Mouse (Mus musculus) ovary, postnatal 10 days (tissue): ENCODE data around the gene Rgs12.

Source experiments
- DNase-seq: peaks from one replicate; pipeline ENCODE4 v3.0.0; 2022; ENCODE audit warnings: low spot score

Rgs12 gene

DNA sequence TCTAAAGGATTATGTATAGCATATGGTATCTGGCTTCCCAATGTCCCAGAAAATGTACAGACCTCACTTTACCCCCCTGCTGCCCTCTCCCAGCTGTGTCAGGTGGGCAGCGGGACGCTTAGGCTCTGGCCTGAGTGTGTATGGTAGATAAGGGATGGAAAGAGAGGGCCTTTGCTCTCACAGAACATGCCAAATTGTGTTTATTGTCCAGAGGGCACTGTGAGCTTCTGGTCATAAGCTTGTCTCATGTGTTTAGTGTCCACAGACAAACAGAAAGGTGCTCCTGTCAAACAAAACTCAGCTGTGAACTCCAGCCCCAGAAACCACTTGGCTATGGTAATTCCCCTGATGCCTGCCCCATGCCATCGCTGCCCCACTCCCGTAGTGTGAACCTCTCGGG, 80.5 kb downstream of the Rgs12 start:
- no peak for DNase-seq

DNA sequence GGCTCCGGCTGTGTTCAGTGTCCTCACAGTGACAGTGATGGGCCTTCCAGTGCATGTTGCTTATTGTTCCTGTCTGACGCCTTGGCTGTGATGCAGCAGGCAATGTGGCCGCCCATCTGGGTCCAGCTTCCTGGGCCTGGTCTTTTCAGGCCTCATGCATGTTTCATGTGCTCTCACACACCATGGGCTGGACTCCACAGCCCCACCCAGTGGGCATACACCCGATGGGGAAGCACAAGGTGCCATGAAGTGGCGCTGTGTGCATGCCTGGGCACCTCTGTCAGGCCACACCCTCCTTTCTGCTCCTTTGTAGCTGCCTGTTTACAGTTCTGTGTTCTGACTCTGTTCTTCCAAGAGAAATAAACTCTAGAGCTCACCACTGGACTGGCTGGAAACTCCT, 83.8 kb downstream of the Rgs12 start:
- no peak for DNase-seq

DNA sequence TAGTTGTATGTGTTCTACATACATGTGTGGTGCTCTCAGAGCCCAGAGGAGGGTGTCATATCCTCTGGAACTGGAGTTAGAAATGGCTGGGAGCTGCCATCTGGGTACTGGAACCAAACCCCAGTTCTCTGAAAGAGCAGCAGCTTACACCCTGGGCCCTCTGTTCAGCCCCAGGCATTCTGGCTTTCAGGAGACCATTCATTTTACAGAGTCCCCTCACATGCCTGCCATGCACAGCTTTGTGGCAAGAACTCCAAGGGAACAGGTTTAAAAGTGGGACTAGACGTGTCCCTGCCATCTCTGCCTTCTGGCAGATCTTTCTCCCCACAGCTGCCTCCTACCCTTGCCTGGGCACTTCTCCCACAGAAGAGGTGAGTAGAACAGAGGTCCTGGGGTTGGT, 84.4 kb downstream of the Rgs12 start:
- DNase-seq, result no peak

DNA sequence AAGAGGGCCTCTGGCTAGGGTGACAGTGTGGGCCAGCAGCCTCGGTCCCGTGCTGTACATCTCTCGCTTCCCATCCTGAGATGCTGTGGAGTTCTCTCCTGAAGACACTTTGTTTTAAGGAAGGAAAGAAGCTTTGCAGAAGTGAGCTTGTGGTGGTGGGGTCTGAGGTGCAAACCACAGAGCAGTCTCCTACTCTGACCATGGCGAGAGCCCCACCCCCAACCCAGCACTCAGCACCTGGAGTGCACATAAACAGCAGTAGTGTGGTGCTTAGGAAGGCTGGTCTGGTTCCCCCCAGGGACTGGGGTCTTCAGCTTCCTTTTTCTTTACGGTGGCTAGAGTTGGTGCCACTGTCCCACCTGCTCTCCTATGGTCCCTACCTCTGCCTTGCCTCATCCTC, 85.9 kb downstream of the Rgs12 start:
- no peak for DNase-seq

DNA sequence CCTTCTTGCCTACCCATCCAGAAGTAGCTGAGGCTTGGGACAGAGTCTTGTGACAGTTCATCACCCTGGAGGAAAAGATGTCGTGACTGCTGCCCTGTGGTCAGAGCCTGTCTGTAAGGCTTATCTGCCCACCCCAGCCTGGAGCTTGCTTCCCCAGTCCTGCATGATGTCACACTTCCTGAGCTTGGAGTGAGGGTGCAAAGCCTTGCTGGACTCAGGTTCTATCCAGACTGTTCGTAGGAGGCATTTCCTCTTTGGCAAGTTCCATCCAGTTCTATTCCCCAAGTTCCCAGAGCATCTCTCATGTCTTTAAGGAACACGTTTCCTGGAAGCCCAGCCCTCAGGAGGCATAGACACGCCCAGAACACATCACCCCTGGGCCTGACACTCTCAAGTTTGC, 86.5 kb downstream of the Rgs12 start:
- no peak for DNase-seq

DNA sequence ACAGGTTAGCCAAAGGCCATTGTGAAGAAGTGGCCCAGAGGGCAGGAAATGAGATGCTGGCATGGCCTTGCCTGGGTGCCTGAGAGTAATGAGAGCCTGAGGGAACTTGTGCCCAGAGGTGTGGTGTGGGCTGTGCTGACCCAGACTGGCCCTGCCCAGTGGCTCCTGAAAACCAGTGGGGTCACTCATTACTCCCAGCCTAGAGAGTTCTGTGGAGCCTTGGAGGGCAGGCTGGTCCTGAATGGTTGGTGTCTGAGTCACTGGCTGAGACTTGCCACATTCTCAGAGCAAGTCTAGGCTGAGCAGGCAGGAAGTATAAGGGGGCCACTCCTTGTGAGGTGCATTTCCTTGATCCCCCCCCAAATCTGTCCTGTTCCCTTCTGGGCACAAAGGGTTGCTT, 88.2 kb downstream of the Rgs12 start:
- DNase-seq, result no peak

DNA sequence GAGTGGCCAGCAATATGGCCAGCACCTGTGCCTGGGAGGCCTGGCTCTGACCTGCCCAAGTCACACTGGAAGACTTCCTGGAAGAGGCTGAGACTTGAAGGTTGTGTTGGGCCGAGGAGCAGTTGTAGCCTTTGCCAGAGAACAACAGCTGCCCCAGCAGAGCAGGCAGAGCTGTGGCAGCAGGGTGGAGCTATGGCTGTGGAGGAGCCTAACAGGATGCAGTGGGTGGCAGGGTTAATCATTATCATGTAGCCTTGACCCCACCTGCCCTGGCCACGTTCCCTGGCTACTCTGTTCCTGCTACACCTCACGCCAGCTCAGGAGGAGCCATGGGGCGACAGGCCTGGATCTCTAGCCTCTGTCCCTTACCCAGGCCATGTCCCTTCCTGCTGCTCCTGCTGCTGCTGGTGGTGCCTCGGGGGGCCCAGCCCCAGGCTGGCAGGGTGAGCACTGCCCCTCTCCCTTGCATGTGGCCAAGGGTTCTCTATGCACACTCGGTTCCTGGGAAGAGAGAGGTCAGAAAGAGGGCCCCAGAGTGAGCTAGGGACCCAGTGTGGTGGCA, 92.1 kb downstream of the Rgs12 start, which contains the start of gene Hgfac:
Gene Hgfac, plus strand, starts transcription at position 242 of the 562 bp plus-strand sequence.
- no peak for DNase-seq

DNA sequence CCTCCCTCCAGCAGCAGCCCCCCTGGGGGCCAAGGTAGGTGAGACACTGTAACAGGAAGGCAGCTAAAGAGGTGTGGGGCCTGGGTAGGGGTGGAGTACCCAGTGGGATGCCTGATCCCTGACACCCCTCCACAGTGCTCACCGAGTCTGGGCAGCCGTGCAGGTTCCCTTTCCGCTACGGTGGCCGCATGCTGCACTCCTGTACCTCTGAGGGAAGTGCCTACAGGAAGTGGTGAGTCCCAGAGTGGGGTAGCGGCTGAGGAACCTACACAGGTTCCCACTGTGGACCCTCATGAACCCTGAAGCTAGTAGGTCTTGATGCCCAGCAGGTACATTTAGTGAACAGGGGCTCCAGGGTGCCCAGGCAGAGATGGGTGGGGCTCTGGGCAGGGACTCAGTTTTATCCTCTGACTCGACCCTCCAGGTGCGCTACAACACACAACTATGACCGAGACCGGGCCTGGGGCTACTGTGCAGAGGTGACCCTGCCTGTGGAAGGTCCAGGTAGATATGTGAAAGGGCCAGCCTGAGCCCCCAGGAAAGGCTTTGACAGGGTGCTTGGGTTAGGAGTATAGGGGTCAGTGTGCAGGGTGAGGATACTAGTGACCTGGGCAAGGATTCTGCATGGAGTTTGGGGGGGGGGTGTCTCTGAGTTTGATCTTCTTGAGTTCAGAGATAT, 93.3 kb downstream of the Rgs12 start:
- no peak for DNase-seq

DNA sequence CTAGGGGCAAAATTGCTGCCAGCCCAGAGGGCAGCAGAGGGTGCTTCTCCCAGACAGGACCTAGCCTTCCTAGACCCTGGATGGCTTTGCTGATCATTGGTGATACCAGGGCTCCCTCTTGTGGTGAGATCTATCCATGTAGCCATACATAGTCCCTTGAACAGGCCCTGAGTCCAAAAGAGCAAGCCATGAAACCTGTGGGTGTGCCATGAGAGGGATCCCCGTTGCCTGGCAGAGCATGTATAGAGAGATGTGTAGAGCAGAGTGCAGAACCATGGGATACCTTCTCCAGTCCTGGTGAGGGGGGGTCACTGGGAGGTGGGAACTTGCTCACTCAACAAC, 93.8 kb downstream of the Rgs12 start:
- DNase-seq, result no peak

DNA sequence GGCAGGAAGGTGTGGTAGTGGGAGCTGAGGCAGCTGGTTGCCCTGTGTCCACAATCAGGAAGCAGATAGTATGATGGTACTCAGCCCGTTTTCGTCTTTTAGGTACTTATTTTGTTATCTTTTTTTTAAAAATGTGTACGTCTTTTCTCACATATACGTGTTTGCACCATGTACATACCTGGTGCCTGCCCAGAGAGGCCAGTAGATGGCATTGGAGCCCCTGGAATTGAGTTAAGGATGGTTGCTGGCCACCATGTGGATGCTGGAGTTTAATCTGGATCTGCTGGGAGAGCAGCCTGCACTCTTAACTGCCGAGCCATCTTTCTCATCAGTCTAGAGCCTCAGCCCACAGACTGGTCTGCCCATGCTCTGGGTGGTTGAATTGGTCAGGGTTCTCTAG, 101.3 kb downstream of the Rgs12 start:
- DNase-seq, result no peak

DNA sequence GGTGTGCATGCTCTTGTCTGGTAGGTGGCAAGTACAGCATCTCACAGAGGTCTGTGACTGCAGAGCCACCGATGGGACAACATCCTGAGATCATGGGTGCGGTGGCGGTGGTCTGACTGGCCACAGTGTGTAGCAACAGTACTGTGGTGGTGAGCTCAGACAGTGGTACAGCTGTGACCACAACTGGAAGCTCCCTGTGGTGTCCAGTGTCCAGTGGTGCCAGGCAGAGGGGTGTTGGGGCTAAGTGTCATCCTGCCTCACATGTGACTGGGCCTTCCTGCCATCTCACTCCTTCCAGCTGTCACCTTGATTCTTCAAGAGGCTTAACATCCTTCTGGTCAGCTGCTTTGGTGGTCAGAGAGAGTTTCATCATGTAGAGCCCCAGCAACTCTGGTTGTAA, 105.4 kb downstream of the Rgs12 start:
- DNase-seq, result no peak

DNA sequence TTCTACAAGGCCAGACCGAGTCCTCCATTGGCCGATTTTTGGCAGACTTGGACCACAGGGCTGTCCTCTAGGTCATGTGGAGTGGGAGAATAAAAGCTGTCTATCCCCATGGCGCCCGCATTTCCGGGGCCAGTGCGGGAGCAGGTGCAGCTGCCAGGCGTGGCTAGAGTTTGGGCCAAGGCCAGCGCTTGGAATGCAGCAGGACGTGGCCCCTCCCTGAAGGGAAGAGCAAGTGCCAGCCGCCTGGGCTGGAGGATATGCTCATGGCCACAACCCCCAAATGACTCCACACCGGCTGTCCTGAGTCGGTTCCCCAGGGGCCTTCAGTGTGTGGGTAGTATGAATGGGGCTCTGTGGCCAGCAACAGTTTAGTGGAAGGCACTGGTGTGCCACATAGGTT, 105.8 kb downstream of the Rgs12 start:
- no peak for DNase-seq

DNA sequence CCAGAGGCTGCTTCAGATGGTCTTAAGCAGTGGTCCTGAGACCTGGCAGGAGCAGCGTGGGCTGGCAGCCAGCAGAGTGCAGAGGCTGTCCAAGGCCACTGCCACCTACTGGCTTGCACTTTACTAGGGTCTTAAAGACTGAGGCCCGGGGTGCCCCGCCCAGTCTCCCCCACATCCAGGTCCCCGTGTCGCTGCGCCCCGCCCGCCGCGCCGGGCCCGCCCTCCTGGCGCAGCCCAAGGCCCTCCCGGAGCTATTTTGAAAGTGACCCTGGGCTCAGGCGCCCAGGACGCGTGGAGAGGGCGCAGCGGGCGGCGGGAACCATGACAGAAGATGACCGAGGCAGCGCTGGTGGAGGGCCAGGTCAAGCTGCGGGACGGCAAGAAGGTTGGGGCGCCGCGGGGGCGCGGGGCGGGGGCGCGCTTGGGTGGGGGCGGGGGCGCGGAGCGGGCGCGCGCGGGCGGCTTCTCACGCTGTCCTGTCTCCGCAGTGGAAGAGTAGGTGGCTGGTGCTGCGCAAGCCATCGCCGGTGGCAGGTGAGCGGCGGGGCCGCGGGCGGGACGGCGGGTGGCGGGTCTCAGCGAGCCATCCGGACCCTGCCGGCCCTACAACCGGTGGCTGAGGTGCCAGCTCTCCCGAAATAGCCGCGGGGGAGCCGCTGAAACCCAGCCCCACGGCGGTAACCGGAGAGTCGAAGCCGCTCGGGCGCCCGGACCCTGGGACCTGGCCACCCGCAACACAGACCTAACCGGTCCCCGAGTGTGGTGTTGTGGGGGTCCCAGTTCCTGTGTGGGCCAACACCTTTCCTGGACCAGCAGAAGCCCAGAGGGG, 107.6 kb downstream of the Rgs12 start, which contains the start of gene Dok7:
Gene Dok7, plus strand, starts transcription at position 163 of the 829 bp plus-strand sequence.
- DNase-seq, result no peak

DNA sequence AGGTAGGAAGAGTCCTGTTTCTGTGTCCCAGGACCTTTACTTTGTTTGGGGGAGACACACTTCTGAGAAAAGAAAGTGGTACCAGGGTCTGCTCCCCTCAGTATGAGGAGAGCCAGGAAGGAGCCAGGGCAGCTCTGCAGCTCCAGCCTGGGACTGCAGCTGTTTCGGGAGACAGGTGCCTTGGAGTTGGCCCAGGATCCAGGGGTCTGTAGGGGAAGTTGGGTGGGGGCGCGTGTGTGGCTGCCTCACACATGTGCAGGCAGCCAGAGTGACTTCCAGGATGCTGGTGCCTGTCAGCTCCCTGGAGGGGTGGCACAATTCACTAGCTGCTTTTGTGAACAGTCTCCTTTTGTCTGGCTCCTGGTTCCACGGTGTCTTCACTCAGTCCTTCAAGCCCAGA, 108.3 kb downstream of the Rgs12 start:
- no peak for DNase-seq

DNA sequence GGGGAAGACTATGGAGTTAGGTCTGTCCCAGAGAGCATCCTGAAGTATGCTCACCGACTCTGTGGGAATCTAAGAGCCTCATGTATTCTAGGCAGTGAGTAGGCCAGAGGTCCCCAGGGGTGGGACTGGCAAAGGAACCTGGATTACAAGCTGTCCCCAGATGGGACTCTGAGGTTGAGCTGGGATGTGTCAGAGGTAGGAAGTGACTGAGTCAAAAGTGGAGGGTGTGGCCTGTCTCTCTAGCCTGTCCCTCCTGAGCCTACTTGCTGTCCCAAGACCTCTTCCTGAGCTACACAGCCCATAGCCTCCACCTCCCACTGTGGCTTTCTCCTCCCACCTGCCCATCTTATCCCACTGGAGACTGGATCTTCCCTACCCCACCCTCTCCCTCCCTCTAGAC, 109.0 kb downstream of the Rgs12 start:
- DNase-seq, result no peak

DNA sequence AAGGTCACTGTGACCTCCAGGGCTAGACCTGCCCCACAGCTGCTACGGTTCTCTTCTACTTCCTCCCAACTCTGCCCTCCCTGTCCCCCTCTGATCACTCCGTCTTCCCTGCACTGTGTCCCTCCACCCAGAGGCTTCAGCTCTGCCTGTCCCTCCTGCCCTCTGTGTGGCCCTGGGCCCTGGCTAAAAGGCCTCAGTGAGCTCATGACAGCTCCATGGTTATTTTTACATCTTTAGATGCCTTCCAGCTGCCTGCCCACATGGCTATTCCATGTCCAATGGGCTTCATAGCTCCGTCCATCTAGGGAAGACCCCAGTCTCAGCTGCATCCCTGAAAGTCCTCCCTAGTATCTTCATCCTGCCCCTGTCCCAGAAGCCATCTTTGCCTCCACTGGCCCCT, 110.9 kb downstream of the Rgs12 start:
- DNase-seq, result no peak

DNA sequence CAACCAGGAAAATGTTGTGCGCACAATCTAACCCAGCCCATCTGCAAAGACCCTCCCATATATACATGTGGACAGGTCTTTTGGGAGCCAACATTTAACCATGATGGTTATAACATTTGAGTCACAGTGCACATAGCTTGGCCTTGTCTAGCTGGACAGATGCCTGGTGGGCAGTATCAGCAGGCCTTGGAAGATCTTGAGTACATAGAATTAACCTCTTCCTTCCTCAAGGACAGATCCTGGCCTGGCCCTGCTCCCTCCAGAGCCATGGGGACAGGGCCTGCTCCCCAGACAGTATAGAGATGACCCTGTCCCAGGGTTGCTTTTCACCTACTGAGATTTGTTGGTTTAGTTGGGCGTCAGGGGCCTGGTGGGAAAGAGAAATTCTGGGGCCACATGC, 120.6 kb downstream of the Rgs12 start:
- DNase-seq, result no peak

DNA sequence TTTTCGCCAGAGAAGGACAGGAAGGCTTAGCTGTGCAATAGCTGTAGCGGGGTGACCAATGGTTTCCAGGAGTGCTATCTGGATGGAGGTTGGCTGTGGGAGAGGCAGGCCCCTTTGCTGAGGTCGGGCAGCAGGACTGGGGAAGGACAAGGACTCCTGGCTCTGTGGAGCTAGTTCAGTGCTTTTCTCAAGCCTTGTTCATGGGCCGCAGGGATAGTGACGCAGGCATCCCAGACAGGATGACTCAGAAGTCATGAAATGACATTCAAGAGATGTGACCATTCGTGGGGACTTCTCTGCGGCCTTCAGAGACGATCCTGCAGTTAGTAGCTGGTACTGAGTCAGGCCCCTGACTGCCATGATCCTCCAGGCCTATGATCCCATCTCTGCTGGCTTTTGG, 121.1 kb downstream of the Rgs12 start:
- no peak for DNase-seq

DNA sequence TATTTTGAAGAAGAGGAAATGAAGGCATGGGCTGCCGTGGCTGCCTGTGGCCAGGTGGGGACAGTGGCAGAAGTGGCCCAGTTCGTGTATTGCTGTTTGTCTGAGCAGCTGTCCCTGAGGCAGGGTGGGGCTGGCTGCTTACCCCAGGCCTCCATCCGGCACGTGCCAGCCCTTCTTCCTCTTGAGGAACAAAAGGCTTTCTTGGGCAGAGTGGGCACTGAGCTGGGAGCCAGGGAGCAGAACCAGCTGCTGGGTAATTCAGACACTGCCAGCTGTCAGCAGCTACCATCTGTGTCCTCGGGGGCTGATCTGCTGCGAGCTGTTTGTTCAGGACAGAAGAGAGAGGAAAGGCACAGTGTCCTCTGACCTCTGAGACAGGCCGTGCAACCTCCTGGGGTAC, 121.7 kb downstream of the Rgs12 start:
- no peak for DNase-seq

DNA sequence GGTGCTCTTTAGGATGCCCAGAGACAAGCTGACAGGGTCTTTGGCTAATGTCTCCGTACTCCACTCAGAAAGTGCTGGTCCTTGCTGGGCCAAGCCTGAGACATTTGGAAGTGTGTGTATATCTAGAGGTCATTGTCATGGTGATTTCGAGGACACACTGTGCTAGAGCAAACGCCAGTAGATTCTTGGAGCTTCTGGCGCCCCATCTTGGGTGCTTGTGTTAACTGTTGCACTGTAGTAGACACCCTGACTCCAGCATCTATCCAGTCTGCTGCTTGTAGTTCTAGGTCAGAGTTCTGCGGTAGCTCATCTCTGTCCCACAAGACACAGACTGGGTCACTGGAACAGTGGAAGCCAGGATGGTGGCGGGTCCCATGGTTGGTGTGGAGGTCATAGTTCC, 122.6 kb downstream of the Rgs12 start:
- no peak for DNase-seq

DNA sequence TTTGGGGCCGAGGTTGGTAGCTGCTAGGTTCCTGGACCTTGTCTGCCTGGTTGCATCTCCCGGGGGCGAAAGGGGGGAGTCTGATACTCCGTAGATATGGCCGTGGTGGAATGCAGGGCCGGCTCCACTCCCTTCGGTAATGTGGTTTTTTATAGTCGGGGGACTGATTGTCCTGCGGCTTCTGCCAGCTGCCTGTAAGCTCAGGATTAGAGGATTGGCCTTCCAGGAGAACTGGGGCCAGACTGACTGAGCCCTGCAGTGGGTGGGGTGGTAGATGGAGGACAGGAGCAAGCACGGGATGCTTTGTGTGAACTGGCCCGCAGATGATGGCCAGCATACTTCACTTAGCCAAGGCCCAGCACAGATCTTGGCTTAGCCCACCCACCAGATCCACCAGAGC, 124.0 kb downstream of the Rgs12 start:
- no peak for DNase-seq

DNA sequence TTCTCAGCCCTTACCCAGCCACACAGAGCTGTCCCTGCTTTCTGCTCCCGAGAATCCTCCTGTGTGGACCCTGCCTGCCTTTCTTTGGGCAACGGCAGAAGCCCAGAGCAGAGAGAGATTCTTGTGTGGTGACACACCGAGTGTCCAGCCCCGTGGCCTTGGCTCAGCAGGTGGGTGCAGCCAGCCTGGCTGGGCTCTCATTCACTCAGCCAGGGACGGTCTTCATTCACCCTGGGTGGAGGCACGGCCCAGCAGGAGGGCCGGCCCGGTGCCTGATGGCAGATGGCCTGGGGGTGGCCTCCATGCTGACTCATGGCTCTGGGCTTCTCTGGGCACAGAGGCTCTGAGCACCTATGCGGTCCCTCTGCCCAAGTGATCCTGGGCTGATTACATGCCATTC, 124.7 kb downstream of the Rgs12 start:
- no peak for DNase-seq

DNA sequence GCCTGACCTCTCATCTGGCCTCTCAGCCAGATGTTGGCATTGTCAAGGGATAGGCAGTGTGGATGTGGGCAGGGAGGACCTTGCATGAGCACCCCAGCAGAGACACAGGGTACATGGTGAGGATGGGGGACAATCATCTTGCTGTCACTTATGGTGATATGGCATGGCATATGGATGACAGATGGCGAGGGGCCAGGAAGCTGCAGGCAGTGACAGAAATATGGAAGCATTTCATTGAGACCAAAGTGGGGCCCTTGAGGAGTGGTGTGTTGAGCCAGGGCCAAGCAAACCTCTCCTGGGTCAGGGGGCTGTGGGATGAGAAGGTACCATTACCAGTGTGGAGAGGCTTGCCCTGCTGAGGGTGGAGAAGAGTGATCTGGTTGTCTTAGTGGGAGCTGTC, 127.1 kb downstream of the Rgs12 start:
- DNase-seq, result no peak

DNA sequence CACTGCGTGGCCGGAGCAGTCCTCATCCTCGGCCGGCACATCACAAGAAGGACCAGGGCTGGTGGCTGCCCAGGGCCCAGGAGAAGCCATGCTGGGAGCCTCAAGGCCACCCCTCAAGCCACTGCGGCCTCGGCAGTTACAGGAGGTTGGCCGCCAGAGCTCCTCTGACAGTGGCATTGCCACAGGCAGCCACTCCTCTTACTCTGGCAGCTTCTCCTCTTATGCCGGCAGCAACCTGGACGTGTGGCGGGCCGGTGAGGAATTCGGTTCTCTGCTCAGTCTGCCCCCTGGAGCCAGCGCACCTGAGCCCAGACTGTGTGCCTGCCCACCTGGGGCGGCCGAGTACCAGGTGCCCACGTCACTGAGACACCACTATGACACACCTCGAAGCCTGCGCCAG, 129.9 kb downstream of the Rgs12 start:
- DNase-seq, result no peak
